Mouse (Mus musculus): ENCODE results near the gene Gimap1. TPM values are rescaled to one million over a fixed set of nuclear protein-coding genes. Genes with fewer than 3 reads are reported as not detected.
A peak's percentile ranks its signal among the peaks of the same experiment; 100 is the strongest.

Gene Gimap1
- polyA plus RNA-seq, 1 experiment from 2014 or later = 9.2 TPM

DNA sequence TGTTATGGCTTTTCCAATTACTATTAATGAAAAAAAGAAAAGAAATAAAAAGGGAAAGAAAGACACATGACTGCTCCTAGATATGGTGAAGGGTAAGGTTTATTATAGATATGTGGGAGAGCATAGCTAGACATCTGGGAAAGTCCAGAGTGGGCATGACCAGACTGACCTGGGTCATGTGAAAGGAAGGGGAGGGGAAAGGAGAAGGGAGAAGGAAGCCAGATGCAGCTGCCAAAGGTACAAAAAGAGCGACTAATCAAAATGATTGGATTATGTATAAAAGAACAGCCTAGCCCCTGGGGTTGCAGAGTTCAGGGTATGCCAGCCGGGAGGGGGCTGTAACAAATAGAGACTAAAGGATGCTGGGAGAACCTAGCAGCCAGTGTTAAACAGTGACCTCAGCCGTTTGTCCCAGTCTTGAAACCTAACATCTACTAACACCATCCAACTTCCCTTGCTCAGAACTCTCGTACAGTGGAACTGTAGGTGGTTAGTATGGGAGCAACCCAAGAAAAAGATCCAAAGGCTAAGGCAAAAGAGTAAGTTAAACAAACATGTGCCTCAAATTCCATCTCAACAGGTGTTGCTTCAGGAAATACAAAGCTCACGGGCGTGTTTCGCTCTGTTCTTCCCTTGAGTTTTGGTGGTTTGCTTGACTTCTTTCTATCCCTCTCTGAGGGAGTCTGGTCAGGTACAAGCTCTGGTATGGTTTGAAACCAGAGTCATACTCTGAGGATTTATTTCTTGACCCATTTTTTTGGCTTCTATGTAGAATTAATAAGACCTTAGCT is 40.6 kb upstream of the Gimap1 start:
- peak; percentile 9 for DNase-seq
- Histone ChIP-seq H3K27ac (ENCODE audit: low read depth) (0 out of 2 replicates have a peak overlapping the region, but pooled peaks have one; percentile 55), H3K36me3 (replicated peaks; ENCODE audit: insufficient read depth, low read length) (no peaks in the 10 kb centered on the region), H3K4me2 (ENCODE audit: low read depth, low read length) (no peak overlapping the region), H3K9me3 (ENCODE audit: low read length) (no peaks in the 10 kb centered on the region), H3K9ac (replicated peaks) (no peak overlapping the region), H3K27me3 (ENCODE audit: insufficient read depth, low read length) (no peaks in the 10 kb centered on the region), H3K4me3 (ENCODE audit: low read depth, low read length) (no peak overlapping the region), H3K4me1 (ENCODE audit: insufficient read depth) (peaks cover 14% of the 10 kb centered on the region; the same call in 1 of the 2 replicates)
- 48% methylated on average over 7 of the region's 7 CpGs for WGBS (ENCODE audit: insufficient replicate concordance)
- TF ChIP-seq CTCF (IDR thresholded peaks at IDR 0.05; ENCODE audit: low read depth) = no peak
- TF ChIP-seq EP300 (IDR thresholded peaks at IDR 0.05; ENCODE audit: low read depth) = no peak
- ATAC-seq = no peak

DNA sequence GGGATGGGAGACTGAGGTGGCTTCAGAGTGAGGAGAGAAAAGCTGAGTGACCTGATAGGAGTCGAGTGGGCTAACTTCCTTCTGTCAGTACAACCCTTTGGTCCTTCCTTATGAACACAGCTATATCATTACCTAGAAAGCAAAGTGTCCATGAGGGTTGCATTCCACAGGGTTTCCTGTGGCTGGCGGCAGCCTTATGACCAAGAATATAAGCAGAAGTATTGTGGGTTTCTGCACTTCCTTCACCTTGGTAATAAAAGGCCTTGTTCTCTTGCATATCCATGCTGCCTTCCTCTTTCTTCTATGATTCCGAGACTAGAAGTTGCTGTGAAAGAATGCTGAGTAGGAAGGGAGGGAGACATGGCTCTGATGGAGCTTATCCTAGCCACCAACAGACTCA is 40.0 kb upstream of the Gimap1 start:
- DNase-seq (peak; percentile 11), ATAC-seq (no peak)
- no peak overlapping the region for H3K4me2 ChIP-seq (ENCODE audit: low read depth, low read length)
- TF ChIP-seq CTCF (IDR thresholded peaks at IDR 0.05; ENCODE audit: low read depth) (no peak), EP300 (IDR thresholded peaks at IDR 0.05; ENCODE audit: low read depth) (no peak)
- H3K36me3 ChIP-seq (replicated peaks; ENCODE audit: insufficient read depth, low read length) = no peaks in the 10 kb centered on the region
- no peak overlapping the region for H3K4me3 ChIP-seq (ENCODE audit: low read depth, low read length)
- WGBS (ENCODE audit: insufficient replicate concordance) = 34% methylated on average over 3 of the region's 3 CpGs
- H3K4me1 ChIP-seq (ENCODE audit: insufficient read depth) = peaks cover 14% of the 10 kb centered on the region; the same call in 1 of the 2 replicates
- H3K9ac ChIP-seq (replicated peaks) = no peak overlapping the region
- H3K27ac ChIP-seq (ENCODE audit: low read depth) = peak overlapping the region; percentile 55
- no peaks in the 10 kb centered on the region for H3K27me3 ChIP-seq (ENCODE audit: insufficient read depth, low read length)
- H3K9me3 ChIP-seq (ENCODE audit: low read length) = no peaks in the 10 kb centered on the region

DNA sequence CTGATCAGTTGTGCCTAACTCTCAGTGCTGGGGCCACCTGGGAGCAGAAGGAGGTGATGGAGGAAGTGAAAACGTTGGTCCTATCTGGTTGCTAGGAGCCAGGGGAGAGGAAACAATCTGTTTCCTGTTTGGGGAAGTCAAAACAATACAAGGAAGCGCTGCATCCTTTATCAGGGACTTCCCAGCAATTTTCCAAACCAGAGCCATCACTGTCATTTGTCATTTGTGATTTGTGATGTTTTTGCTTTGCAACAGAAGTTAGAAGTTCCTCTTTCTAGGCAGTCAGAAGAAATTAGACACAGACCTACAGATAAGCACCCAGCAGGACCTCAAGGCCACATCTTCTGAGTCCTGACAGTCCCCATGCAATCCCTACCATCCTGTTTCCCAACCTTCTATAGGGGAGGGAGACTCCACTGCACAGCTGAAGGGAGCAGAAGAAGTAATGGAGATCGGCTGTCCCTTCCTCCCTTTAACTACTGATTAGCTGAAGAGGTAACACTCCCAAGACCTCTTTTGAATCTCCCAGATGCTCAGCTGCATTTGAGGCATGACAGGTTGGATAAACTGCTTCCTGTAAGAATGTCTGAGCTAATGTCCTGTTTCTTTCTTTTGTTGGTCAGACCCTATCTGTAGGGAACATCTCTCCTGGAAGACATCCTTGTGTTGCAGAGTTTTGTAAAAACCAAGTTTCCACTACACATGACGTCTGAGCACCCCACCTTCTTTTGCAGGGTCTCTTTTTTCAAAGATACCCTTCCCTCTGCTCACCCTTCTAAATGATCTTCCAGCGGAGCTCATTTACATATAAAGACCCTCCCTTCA is 38.4 kb upstream of the Gimap1 start:
- Histone ChIP-seq H3K4me2 (ENCODE audit: low read depth, low read length) (no peak overlapping the region), H3K4me3 (ENCODE audit: low read depth, low read length) (no peak overlapping the region), H3K27ac (ENCODE audit: low read depth) (peak overlapping the region; percentile 52)

DNA sequence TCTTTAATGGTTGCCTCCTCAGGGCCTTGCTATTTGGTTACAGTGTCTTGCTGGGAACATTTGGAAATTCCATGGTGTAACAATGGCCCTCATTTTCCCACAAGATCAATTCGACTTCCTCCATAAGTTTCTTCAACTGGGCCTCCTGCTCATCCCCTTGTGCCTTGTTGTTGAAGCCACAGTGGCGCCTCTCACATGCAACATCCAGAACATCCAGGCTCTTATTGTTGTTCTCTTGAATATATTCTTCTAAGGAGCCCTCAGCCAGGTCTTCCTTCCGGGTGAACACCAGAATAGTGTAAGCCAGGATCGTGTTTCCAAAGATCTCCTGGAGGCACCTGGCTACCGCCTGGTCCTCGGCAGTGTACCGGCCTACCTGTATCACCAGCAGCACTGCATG is 36.7 kb upstream of the Gimap1 start:
- Histone ChIP-seq H3K9ac (replicated peaks) (no peak overlapping the region), H3K4me2 (ENCODE audit: low read depth, low read length) (no peak overlapping the region), H3K4me3 (ENCODE audit: low read depth, low read length) (no peak overlapping the region), H3K9me3 (ENCODE audit: low read length) (no peaks in the 10 kb centered on the region), H3K36me3 (replicated peaks; ENCODE audit: insufficient read depth, low read length) (0 out of 2 replicates have a peak, but pooled peaks cover 2% of the 10 kb centered on the region), H3K4me1 (ENCODE audit: insufficient read depth) (peaks cover 14% of the 10 kb centered on the region), H3K27ac (ENCODE audit: low read depth) (no peak overlapping the region), H3K27me3 (ENCODE audit: insufficient read depth, low read length) (no peaks in the 10 kb centered on the region)
- WGBS (ENCODE audit: insufficient replicate concordance) = 78% methylated on average over 7 of the region's 7 CpGs
- ATAC-seq = no peak
- DNase-seq = no peak
- TF ChIP-seq EP300 (IDR thresholded peaks at IDR 0.05; ENCODE audit: low read depth) (no peak), CTCF (IDR thresholded peaks at IDR 0.05; ENCODE audit: low read depth) (no peak)

More for the DNA sequence above, 38.4 kb upstream of the Gimap1 start:
- Histone ChIP-seq H3K9me3 (ENCODE audit: low read length) (no peaks in the 10 kb centered on the region), H3K36me3 (replicated peaks; ENCODE audit: insufficient read depth, low read length) (0 out of 2 replicates have a peak, but pooled peaks cover 2% of the 10 kb centered on the region), H3K4me1 (ENCODE audit: insufficient read depth) (peaks cover 14% of the 10 kb centered on the region), H3K27me3 (ENCODE audit: insufficient read depth, low read length) (no peaks in the 10 kb centered on the region), H3K9ac (replicated peaks) (no peak overlapping the region)
- ATAC-seq (peak; percentile 69), DNase-seq (peak; percentile 19)
- TF ChIP-seq EP300 (IDR thresholded peaks at IDR 0.05; ENCODE audit: low read depth) (peak; percentile 85), CTCF (IDR thresholded peaks at IDR 0.05; ENCODE audit: low read depth) (no peak)
- 24% methylated on average over 5 of the region's 5 CpGs for WGBS (ENCODE audit: insufficient replicate concordance)

DNA sequence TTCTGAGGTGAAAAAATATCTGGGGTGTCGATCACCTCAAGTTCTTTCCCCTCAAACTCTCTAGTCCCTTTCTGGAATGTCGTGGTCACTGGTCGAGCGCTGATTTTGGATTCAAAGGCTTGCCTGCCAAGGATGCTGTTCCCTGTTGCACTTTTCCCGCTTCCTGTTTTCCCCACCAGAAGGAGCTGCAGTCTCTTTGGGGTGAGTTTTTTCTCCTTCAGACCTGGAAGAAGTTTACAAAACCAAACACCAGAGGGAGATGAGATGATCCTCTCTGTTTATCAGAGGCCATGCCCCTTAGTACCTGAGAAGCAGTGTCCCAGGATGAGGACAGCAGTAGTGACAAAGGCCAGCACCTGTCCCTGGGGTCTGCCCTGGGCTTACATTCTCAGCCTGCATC is 36.3 kb upstream of the Gimap1 start:
- no peak overlapping the region for H3K4me3 ChIP-seq (ENCODE audit: low read depth, low read length)
- DNase-seq (no peak), ATAC-seq (no peak)
- H3K4me2 ChIP-seq (ENCODE audit: low read depth, low read length) = no peak overlapping the region
- H3K27me3 ChIP-seq (ENCODE audit: insufficient read depth, low read length) = no peaks in the 10 kb centered on the region
- H3K4me1 ChIP-seq (ENCODE audit: insufficient read depth) = peaks cover 14% of the 10 kb centered on the region
- WGBS (ENCODE audit: insufficient replicate concordance) = 74% methylated on average over 5 of the region's 5 CpGs
- H3K27ac ChIP-seq (ENCODE audit: low read depth) = no peak overlapping the region
- H3K9me3 ChIP-seq (ENCODE audit: low read length) = no peaks in the 10 kb centered on the region
- TF ChIP-seq CTCF (IDR thresholded peaks at IDR 0.05; ENCODE audit: low read depth) = peak; percentile 26; the same call in 1 of the 2 replicates
- no peak for TF ChIP-seq EP300 (IDR thresholded peaks at IDR 0.05; ENCODE audit: low read depth)
- H3K9ac ChIP-seq (replicated peaks) = no peak overlapping the region
- 0 out of 2 replicates have a peak, but pooled peaks cover 2% of the 10 kb centered on the region for H3K36me3 ChIP-seq (replicated peaks; ENCODE audit: insufficient read depth, low read length)

DNA sequence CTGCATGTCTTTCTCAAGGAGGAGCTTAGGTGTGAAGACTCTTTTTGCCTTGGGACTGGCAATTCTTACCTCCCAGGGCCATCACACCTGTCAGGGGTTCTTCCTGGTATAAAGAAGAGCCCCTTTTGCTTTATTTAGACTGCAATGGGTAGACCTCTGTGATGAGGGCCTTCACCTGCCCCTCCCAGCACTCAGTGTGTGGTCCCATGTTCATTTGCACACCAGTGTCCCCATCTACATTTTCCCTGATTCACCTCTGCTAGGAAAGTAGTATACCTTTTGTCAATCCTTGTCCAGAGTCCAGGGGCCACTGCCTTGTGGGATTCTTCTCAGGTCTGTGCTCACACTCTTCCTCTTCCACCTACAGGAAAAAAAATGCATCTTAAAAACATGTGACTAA is 34.7 kb upstream of the Gimap1 start:
- Histone ChIP-seq H3K27me3 (ENCODE audit: insufficient read depth, low read length) (no peaks in the 10 kb centered on the region), H3K4me1 (ENCODE audit: insufficient read depth) (peaks cover 12% of the 10 kb centered on the region), H3K9ac (replicated peaks) (no peak overlapping the region), H3K4me2 (ENCODE audit: low read depth, low read length) (no peak overlapping the region), H3K4me3 (ENCODE audit: low read depth, low read length) (no peak overlapping the region), H3K27ac (ENCODE audit: low read depth) (no peak overlapping the region), H3K36me3 (replicated peaks; ENCODE audit: insufficient read depth, low read length) (0 out of 2 replicates have a peak, but pooled peaks cover 2% of the 10 kb centered on the region), H3K9me3 (ENCODE audit: low read length) (no peaks in the 10 kb centered on the region)
- ATAC-seq (no peak), DNase-seq (peak; percentile 2)
- TF ChIP-seq CTCF (IDR thresholded peaks at IDR 0.05; ENCODE audit: low read depth) (no peak), EP300 (IDR thresholded peaks at IDR 0.05; ENCODE audit: low read depth) (no peak)
